Mouse (Mus musculus) lung, postnatal 0 days (tissue): ENCODE results near the gene Ubr1.

Source experiments
- CTCF ChIP-seq: IDR thresholded peaks from 2 replicates; pipeline ENCODE4 v1.5.1; 2016; ENCODE audit warnings: antibody characterized with exemption, mild to moderate bottlenecking
- EP300 ChIP-seq: IDR thresholded peaks from 2 replicates; pipeline ENCODE4 v1.6.1; 2016; ENCODE audit warnings: antibody characterized with exemption, mild to moderate bottlenecking, control low read depth

GRCm38 (mm10) chr2:120909556-120909955 is 61.0 kb downstream of the Ubr1 start:
- no peak for TF ChIP-seq CTCF
- TF ChIP-seq EP300 = no peak
